Mouse (Mus musculus): ENCODE results near the gene Apob.

Apob gene

DNA sequence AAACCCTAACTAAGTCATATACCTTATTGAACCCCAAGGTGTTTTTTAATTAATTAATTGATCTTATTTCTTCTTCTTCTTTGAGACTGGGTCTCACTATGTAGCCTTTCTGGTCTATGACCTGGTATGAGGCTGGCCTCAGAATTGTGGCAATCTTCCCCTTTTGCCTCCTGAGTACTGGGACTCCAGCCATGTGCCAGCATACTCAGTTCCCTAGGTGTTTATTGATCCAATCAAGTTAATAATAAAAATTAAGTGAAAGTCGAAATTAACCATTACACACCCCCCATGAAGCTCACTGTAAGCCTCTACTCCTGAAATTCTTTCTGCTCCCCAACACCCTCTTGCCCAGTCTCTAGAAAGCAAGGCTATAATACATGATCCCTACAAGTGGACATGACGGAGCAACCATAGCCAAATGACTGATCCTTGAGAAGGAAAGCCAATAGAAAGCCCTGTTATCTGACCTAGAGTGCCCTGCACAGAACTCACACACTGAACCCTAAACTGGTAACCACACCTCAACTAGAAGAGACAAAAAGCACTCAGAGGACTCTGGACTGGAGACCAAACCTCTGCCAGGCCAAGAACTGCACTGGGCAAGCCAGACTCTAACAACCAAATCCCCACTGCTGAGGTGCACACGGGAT is 60.8 kb downstream of the Apob start:
- no peak for DNase-seq (ENCODE audit: low spot score in 2 of 2)

DNA sequence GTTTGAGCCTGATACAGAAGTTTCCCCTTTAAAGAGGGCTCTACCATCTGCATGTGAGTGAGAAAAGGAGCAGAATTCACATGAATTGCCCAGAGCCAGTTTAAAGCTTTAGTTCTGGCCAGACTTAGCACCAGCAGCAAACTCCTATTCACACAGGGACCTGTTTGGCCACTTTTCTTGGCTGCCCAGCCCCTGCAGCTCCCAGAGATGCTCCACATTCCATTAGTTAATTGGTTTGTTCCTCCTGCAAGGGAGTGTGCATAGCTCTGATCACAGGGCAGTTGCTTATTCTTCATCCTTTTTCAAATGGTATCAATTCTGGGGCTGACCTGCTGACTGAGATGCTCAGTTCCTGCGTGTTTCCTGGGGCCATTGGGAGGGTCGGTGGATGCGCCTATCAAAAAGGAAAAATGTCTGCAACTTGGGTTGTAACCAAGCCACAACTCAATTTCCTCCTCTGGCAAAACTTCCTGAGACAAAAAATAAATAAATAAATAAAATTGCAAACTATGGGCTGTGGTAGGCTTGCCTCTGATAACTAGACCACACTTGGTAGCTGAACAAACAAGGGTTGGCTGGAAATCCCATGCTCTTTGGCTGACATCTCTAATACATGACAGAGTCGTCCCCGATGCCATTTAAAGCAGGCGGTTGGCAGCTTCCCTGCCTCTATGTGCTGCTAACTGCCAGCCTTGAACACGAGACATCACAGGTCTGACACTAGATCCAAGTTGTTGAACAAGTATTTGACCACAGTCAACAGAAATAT is 65.4 kb downstream of the Apob start:
- DNase-seq (ENCODE audit: low spot score in 2 of 2), result no peak

DNA sequence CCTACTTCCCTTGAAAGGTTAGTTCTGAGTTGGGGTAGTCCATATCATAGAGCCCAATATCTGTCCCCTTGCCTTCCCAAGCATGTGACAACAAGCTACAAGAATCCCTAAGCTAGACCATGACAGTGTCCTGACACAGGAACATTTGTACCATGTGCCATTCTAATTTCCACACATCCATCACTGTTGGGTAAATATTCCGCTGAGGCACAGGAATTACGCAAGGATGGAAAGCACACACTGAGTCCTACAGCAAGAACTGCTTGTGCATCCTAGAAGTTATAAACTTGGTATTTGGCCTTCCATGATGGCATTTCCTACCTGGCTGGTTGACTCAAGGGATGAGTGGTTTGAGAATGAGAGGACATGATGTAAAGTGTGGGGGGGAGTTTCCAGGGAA is 69.6 kb downstream of the Apob start:
- no peak for DNase-seq (ENCODE audit: low spot score in 2 of 2)

DNA sequence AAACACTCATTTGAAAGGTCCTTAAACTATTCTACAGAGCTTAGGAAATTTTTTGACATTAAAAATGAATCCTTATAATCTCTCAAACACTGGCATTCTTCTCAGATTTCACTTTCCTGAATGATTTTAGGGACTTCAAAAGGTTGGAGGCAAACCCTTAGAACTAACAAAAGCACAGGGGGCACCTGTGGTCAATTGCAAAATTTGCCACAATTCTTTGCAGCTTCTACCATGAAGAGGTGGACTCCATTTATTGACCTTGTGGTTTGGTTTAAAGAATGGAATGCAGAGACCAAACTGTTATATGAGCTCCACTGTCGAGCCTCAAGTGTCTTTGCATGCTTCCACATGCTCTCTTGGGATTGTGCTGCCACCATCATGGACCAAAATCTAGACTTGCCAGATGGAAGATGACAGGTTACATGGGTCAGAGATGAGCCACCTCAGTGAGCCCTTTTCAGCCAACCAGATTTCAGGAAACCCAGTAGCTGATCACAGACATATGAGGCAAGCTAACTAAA is 70.4 kb downstream of the Apob start:
- no peak for DNase-seq (ENCODE audit: low spot score in 2 of 2)

DNA sequence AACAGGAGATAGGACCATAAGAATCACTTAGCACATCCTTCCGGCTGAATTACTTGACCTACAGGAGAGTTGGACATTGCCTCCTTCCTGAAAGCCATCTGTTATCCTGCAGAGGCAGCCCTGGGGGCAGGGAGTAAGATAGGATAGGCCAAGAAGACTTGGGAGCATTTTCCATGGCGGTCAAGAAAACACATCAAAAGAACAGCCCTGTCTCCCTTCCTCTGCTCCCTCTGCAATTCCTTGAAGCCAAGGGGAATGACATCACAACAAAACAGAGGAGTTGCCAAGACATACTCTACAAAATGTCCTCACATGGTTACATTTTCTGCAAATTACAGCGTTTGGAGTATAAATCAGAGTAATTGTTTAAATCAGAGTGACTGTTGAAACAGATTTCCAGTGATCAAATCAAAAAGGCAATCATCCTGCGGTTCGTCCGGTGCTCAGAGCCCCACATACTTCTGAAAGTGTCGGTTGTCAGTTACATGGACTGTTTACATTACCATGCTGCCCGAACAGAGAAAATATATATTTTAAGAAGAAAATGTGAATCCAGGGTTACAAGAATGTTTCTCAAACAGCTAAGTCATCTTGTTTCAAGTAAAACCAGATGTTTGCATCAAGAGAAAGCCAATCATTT is 78.7 kb downstream of the Apob start:
- no peak for DNase-seq (ENCODE audit: low spot score in 2 of 2)

DNA sequence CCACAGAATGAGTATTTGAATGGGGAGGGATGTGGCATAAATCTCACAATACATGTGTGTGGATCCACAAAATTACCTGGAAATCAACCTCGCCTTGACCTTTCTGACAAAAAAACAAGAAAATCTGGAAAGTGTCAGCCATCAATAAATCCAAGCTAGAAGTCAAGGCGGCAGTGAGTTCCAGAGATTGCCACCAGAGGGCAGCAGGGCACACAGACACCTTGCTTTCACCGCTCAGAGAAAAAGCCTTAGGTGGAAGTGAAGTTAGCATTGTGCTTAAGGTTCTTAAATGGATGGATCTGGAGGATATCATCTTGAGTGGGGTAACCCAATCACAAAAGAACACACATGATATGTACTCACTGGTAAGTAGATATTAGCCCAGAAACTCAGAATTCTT is 82.1 kb downstream of the Apob start:
- peak; percentile 22 to 68 for DNase-seq (ENCODE audit: low spot score in 2 of 2)

DNA sequence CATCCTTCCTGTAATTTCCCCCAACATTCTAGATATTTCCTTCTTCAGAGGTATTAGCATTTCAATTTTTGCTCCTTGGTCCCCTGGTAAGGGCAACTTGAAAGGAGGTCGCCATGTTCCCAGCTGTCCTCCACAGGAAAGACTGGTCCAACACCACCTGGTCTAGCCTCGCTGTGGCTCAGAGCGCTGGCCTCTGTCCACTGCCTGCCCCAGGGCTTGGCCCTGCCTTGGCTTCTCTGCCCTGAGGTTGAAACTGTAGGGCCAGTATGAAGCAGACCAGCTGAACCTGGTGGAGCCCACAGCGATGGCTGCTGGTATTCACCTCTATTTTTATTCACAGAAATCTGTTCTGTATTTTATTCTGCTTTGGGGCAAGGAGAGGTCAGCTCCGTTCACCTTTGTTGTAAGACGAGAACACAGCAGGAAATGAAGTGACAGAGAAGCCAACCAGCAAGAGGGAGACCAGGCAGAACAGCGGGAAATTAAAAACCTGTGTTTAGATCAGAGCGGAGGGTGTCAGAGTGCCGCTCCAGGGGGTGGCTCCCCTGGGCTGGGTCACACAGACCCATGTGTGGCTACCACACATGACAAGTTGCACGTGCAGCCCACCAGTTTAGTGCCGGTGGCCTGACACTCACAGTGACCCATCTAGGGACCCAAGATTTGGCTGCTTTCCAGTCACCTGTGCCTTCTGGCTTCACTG is 86.1 kb downstream of the Apob start:
- no peak for DNase-seq (ENCODE audit: low spot score in 2 of 2)

Data from spleen, postnatal 4 days (tissue).